Mouse (Mus musculus) megakaryocyte-erythroid progenitor cell, adult 5-6 weeks (primary cell): ENCODE data around the gene Elavl1. TPM values are rescaled to one million over a fixed set of nuclear protein-coding genes. Genes with fewer than 3 reads are reported as not detected.
A peak's percentile ranks its signal among the peaks of the same experiment; 100 is the strongest.
"Not testable (repeated sequence)": the region's sequence is repeated elsewhere in the genome, so short reads cannot be mapped to it uniquely, and the experiment has no call there.

Source experiments
- ATAC-seq: replicated peaks from 2 replicates; pipeline ENCODE4 v1.8.0; 2016; ENCODE audit warnings: mild to moderate bottlenecking, inconsistent platforms; ENCODE audit not compliant: severe bottlenecking, poor library complexity, low FRiP score, low TSS enrichment
- total RNA-seq, 2 experiments: library from RNA; stranded (forward) in 1 of 2; stranded (reverse) in 1 of 2; fragments of 200-1000, 215-1000 nt in 1 of 2; fragments of >200 nt in 1 of 2; fragmentation: Nextera tagmentation in 1 of 2; gene quantifications; 2 replicates each; pipeline ENCODE4 v1.2.3; 2014 to 2017

Elavl1 gene
- total RNA-seq, 2 experiments from 2014 or later = 121 to 128 TPM

DNA sequence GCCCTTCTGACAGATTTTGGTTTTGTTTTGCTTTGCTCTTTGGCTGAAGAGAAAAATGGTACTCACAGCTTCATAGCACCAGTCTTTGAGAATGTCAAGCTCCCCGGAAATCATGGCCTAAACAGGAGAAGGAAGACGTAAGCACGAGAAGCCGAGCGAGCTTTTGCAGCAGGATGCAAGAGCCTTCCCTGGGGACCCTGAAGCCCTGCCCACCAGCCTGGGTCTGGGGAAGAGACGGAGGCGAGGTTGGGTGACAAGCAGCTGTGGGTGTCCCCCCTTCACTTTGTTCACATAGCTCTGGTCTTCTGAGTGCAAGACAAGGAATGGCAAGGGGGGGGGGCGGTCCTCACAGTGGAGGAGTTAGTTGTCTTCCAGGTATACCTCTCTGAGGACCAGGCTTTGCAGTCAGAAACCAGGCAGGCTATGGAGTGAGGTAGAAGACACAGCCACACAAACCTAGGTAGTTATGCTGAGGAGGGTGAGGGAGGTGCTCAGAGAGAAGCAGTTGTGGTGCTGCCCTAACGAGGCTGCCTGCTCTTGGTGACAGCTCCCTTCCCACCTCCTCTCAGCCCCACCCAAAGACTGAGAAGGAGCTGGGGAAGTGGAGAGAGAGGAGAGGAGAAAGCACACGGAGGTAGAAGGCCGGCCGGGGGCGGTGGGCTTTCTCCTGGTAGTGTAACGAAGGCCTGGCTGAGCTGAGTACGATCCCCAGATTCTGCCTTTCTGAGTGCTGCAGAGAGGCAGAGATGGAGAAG lies 59.9 kb downstream of the Elavl1 start:
- no peak for ATAC-seq

DNA sequence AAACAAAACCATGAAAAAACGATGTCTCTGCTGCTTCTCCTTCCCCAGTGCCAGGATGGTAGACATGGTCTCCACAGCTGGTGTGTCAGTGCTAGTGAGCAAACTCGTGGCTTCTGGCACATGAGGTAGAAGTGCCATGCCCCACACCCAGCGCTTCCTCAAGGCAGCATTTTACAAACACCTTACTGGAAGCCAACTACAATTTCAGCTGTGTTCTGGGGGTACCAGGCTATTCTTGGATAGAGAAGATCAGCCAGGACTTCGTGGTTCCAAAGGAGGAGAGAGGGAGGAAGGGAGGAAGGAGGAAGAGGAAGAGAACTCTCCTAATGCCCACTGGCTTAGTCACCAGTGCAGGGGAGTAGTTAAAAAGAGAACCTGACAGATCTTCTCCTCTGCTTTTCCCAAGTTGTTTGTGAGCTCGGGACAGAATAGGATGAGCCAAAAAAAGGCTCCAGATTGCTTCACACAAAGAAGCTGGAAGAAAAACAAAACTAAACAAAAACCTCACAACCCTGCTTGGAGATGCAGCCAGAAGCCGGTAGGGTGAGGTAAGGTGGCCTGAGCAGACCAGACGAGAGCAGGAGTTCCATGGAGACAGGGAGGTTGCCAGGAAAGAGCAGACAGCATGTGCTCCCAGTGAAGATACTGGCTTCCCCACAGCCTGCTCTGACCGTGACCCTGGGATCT lies 62.0 kb downstream of the Elavl1 start:
- ATAC-seq = no peak

DNA sequence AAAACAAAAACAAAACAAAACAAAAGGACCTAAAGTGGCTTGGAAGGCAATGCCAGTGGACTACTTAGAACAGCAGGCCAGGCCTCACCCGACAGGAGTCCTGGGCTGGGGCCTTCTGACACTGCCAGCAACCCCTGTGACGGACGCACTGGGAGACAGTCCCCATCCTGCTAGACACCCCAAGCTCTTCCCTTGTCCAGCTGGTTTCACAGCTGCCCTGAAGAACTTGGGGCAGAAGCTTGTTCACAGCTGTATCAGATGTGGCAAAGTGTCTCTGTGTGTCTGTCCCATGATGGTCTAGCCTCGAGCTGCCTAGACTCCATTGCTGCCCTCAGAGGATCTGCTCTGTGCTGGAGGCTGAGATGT lies 65.4 kb downstream of the Elavl1 start:
- no peak for ATAC-seq

DNA sequence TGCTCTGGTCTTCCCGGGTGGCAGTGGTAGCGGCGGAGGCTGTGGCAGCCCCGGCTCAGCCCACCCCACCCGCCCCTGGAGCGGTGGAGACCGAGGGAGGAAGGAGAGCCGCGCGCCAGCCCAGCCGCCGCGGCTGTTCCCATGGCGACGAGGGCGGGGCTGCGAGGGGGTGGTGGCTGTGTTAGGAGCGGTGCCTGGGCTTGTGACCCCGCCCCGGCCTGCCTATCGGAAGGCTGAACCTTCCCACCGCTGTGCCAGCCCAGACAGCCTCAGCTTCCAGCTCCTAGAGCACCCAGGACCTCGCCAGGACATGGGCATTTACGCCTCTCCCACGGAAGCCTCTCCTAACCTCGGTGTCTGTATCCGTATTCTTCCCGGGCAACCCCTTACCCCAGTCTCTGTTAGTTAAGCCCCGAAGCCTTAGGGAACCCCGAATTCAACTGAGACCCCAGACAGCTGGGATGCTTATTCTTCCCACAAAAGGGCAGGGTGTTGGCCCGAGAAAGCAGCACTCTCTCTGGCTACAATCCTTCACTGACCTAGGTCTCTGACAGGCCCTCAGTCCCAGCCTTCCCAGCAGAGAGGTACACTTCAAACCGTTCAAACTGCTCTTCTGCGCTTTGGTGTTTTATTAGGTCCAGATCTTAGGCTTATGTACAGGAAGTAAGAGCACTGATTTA lies 65.9 kb downstream of the Elavl1 start, which contains the start of gene Ctxn1:
Gene Ctxn1 (minus strand): TSS at position 150 of the 680 bp plus-strand sequence.
- ATAC-seq = peak; percentile 94

DNA sequence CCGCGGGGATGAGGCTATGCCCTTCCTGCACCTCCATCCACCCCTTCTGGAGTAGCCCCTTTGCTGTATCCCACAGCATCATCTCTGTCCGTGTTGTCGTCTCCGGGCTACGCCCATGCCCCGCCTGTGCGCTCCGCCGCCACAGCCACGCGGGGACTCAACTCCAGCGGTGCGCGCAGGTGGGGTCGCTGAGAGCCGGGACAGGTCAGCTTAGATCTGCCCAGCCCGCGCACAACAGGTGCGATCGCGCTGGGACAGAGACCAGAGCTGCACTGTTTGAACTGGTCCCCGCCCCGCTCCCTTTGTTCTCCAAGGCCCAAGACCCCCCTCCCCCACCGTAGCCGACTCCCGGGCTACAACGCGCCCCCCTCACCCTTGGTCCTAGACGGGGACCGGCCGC lies 66.5 kb downstream of the Elavl1 start:
- ATAC-seq = peak; percentile 20; the same call in 1 of the 2 replicates

DNA sequence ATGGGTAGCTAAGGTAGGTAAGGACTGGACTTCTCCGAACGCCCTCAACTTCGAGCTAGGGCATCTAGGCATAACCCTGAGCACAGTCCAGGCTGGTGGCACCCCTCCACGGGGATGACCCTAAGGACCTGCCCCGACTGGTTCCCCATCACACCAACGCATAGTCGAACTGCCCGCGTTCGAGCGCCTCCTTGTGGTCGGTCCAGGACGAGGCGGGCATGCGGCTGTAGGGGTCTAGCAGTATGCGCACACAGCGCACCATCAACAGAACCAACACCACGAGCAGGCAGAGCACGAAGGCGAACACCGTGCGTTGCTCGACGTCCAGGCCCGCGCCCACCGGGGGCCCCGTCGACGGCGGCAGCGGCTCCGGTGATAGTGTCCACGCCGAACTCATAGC lies 67.0 kb downstream of the Elavl1 start:
- peak; percentile 72 for ATAC-seq

DNA sequence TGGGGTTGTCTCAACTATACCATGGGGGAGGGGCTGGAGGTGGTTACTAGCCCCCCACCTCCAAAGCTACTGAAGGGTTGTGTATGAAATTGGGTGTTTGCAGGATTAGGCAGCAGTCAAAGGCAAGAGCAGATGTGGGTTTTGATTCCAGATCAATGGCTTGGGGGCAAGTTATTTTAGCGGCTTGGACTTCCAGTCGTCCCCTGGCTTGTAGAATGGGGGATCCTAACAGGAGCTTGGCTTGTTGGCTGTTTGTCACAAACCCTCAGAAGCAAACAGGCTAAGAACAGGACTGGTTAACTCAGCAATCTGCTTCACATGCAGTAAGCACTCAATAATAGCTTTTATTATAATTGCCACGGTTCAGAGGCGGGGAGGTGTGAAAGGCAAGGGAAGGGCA lies 67.9 kb downstream of the Elavl1 start:
- no peak for ATAC-seq

DNA sequence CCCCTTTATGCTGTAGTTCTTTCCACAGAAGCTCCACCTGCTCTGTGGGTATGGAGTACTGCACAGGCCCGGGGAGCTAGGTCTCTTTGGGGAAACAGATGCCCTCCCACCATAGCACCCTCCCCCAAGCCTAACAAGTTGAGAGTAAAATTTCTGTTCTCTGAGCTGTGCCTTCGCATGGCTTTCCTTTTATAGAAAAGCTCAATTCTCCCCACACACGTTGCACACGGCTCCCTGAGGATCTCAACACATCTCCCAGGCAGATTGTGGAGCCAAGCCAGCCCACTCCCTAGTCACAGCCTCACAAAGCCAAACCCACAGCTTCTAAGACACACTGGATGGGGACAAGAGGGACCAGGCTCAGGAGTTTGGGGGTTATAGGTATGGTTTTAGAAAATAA lies 68.3 kb downstream of the Elavl1 start:
- no peak for ATAC-seq

DNA sequence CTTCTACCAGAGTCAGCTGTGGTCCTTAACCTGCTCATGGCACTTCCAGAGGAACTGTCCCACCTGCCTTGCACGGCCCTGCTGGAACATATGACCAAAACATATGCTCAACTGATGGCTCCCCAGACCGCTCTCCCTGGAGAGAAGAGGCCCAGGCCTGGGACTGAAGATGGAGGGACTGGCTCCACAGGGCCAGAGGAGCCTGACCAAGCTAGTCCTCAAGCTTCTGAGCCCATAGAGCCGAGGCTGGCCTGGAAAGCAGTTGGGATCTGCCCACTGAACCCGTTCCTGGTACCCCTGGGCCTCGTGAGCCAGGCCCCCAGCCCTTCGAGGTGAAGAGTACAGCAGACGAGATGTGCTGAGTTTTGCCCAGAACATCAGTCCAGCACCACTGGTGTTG lies 69.7 kb downstream of the Elavl1 start:
- ATAC-seq = not testable (repeated sequence)

DNA sequence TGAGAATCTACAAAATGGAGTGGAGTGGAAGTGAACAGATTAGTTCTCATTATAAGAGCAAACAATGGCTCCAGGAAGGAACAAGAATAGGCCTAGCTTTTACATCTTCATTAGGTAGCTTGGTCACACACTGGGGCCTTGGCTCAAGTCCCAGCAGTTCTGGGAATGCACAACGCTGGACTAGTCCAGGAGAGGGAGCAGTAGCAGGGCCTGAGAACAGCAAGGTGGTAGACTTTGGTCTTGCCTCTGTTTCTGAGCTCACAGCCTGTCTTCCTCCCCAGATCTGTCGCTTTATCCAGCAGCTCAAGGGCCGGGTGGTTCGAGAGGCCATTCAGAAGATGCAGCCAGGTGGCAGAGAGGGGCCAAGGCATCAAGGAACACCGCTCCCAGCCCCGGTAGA lies 71.2 kb downstream of the Elavl1 start:
- ATAC-seq = no peak

DNA sequence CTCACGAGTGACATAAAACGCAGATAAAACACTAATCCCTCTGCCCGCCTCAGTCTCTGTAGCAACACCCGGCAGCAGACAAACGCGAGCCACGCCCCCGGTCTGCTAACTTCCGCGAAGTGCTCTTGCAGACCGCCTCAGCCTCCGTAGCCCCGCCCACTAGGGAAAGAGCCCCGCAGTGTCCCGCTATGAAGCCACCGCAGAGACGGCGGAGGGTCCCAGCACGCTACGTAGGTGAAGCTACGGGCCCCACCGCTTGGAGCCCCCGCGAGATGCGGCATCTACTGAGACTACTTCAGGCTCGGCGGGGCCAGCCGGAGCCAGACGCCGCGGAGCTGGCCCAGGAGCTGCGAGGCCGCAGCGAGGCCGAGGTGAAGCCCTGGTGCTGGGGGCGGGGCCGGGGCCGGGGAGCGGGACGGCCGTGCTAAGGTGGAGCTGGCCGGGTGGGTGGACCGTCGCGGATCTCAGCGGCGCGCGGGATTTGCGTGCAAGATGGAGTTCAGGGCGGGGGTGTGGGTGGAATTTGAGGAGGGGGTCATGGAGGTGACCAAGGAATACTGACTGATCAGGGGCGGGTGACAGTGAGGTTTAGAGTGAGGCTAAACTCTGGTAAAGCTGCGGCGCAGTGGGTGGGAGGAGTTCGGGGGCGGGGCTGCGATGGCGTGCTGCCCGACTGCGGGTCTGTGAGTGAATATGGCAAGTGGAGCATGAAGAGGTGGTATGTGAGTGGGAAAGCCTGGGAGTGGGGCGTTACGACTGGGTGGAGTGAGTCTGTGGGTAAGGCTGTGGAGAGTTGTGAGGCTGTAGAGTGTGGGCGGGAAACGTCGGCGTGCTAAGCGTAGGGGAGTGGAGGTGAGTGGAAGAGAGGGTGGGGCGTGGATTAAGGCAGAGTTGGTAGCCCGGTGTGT lies 72.0 kb downstream of the Elavl1 start, which contains the start of gene Snapc2:
Gene Snapc2 (plus strand): TSS at position 147 of the 908 bp plus-strand sequence.
- peak; percentile 81 for ATAC-seq

DNA sequence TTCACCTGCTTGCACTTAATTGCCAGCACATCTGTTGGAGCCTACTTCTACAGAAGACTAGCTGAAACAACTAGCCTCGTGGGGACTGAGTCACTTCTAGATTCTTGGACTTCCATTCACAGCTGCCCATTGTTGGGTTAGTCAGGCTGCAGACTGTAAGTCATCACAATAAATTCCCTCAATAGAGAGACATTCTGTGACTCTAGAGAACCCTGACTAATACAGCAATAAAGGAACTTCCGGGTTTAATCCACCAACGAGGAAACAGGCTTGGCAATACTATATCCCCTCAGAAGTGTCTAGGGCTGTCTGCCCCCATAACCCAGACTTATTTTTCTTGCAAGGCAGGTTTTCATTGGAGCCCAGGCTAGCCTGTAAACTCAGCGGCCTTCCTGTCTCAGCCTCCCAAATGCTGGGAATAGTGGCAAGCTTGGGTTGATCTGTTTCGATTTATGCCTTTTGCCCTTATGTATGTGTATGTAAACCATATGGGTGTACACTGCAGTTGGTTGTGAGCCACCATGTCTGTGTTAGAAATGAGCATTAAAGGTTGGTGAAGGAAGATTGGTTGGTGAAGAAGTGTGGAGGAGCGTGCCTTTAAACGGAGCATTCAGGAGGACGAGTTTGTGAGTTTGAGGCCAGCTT lies 73.0 kb downstream of the Elavl1 start:
- ATAC-seq = no peak

DNA sequence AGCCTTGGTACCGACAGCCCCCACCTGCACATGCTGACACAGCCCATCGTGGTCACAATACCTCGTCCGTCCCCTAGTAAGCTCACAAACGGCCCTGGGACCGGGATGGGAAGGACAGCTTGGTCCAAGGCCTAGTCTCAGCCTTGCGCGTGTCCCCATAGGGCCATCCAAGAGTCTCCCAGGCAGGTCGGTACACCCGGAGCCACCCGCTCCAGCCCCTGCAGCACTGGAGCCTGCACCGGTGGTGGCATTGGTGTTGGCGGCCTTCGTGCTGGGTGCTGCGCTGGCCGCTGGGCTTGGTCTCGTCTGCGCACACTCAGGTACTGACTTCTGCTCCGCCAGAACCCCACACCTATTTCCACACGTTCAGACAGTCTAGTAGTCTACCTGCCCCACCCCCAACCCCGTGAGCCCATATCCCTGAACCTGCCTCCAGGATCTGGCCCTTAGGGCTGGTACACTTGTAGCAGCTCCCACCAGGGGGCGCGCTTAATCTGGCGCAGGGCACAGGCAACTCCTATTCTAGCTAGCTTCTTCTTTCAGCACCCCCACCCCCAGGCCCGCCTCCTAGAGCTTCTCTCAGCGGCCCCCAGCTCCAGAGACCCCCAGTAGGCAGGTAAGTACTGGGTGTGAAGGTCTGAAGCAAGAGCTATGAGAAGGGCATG lies 74.8 kb downstream of the Elavl1 start:
- peak; percentile 66 for ATAC-seq

DNA sequence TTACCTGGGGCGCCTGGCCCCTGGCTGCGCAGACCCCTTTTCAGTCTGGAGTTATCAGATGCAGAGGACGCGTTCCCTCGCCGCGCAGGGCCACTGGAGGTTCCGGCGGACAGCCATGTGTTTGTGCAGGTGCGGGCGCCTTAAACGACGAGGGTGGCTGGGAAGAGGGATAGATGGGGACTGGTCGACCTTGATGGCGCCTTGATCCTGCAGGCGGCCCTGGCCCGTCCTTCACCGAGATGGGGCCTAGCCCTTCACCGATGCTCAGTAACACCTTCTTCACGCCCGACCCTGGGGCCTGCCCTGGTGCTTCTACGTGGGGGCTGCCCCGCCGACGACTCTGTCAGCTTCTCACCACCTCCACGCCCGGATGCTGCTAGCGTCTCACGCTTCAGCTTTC lies 76.0 kb downstream of the Elavl1 start:
- no peak for ATAC-seq

DNA sequence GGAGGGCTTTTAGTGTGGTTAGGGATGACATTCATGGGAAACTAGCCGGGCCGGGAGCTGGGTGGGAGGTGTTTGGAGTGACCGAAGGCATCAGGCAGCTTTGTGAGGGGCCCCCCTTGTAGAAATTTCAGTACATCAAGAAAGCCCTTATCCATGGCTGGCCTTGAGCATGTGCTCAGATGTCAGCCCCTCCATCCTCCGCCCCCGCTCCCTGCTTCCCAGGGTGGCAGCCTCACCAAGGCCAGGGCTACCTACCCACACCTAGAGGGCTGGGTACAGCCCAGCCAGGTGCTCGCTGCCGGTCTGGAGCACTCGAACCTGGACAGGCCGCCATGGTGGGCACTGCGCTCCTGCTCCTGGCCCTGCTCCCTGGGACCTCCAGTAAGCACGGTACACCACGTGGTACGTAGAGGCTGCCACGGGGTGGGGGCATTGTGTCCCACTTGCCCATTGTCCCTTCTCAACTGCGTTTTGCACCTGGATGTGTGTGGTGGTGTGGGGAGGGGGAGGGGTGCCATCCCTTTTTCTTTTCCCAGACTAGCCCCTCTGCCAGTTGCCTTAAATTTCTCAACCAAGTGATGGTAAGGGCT lies 77.2 kb downstream of the Elavl1 start, which contains the start of gene Tgfbr3l:
Gene Tgfbr3l (plus strand): TSS at position 264 of the 590 bp plus-strand sequence.
- no peak for ATAC-seq

DNA sequence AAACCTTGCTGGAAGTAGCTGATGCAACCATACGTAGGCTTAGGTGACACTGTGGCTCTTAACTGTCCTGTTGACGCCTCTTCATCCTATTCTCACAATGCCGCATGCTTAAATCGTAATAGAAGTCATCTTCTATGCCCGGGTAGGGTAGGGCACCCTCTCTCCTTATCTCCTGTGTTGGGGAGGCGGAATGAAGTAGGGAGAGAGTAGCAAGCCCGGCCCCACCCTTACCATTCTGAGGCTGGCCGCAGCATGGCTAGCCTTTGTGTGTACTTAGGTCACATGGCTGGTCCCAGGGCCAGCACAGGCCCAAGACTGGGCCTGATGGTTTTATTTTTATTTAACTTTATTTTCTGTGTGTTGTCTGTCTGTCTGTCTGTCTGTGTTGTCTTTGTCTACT lies 78.0 kb downstream of the Elavl1 start:
- no peak for ATAC-seq

DNA sequence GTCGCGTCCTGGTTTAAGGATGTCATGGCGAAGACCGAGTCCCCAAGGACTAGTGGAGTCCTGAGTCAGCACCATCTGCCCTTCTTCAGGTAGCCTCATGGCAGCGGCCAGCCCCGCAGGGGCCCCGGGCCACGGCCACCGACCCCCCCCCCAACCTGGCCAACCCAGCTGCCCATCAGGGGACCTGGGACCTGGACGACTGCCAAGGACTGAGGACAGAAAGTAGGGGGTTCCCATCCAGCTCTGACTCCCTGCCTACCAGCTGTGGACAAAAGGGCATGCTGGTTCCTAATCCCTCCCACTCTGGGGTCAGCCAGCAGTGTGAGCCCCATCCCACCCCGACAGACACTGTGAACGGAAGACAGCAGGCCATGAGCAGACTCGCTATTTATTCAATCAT lies 79.5 kb downstream of the Elavl1 start:
- ATAC-seq = no peak

DNA sequence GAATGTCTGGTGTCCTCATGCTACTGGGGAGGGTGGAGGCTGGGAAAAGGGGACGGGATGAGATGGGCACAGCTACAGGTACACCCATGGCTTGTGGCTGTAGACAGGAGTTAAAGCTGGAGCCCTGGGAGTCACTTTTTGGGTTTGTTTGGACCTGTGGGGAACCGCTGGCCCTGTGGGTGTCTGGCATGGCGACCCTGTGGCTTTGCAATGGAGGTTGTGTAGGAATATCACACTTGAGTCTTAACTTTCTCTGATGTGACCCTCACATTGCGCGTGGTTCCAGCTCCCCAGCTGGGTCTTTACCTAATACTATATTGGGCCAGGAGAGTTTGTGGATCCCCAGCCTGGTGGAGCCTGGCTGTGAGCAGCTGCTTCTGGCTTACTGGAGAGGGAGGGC lies 80.2 kb downstream of the Elavl1 start:
- ATAC-seq = no peak
